Mouse (Mus musculus): ENCODE measurements around the gene Olfr1233. TPM values are rescaled to one million over a fixed set of nuclear protein-coding genes. Genes with fewer than 3 reads are reported as not detected.

The Olfr1233 gene
- polyA plus RNA-seq (2014; fragmentation: Nextera tagmentation; extraction: Ambion mirVana) = not detected in 2 replicates

- ATAC-seq (replicated peaks; ENCODE audit: insufficient number of reproducible peaks, low FRiP score, low TSS enrichment) = no peak
- Histone ChIP-seq H3K27me3 (ENCODE audit: control insufficient read depth, insufficient read depth, low read length) (no peaks in the 10 kb centered on the region), H3K36me3 (ENCODE audit: control insufficient read depth, insufficient read depth, low read length) (no peaks in the 10 kb centered on the region), H3K4me3 (ENCODE audit: low read depth, low read length) (no peak within 1 kb of the TSS), H3K27ac (ENCODE audit: low read depth, low read length) (no peak within 1 kb of the TSS), H3K4me2 (no peak within 1 kb of the TSS), H3K9ac (ENCODE audit: low read depth, low read length) (no peak within 1 kb of the TSS), H3K4me1 (ENCODE audit: control insufficient read depth, insufficient read depth, low read length) (no peaks in the 10 kb centered on the region), H3K9me3 (replicated peaks; ENCODE audit: control insufficient read depth, low read length) (no peaks in the 10 kb centered on the region)
Observed at GRCm38 (mm10) chr2:89342298-89342697, at the start of gene Olfr1233. Olfr1233 (minus strand) TSS chr2:89342398.

- Histone ChIP-seq H3K27me3 (ENCODE audit: control insufficient read depth, insufficient read depth, low read length) (no peaks in the 10 kb centered on the region), H3K4me3 (ENCODE audit: low read depth, low read length) (no peak within 1 kb of the TSS), H3K4me2 (no peak within 1 kb of the TSS), H3K27ac (ENCODE audit: low read depth, low read length) (no peak within 1 kb of the TSS), H3K4me1 (ENCODE audit: control insufficient read depth, insufficient read depth, low read length) (no peaks in the 10 kb centered on the region), H3K36me3 (ENCODE audit: control insufficient read depth, insufficient read depth, low read length) (no peaks in the 10 kb centered on the region), H3K9ac (ENCODE audit: low read depth, low read length) (no peak within 1 kb of the TSS), H3K9me3 (replicated peaks; ENCODE audit: control insufficient read depth, low read length) (no peaks in the 10 kb centered on the region)
- 70% methylated on average over 4 of the region's 4 CpGs for WGBS (ENCODE audit: insufficient replicate concordance)
- no peak for ATAC-seq (replicated peaks; ENCODE audit: insufficient number of reproducible peaks, low FRiP score, low TSS enrichment)
Observed at GRCm38 (mm10) chr2:89364765-89365164, 22.6 kb upstream of the Olfr1233 start, which contains the start of gene Olfr1234. Olfr1234 (minus strand) TSS chr2:89364865.

GRCm38 (mm10) chr2:89329575-89329974 is 12.6 kb downstream of the Olfr1233 start, which contains the start of gene Olfr1232:
Olfr1232 (minus strand) TSS chr2:89329675.
- Histone ChIP-seq H3K9me3 (replicated peaks; ENCODE audit: control insufficient read depth, low read length) (no peaks in the 10 kb centered on the region), H3K4me3 (ENCODE audit: low read depth, low read length) (no peak within 1 kb of the TSS), H3K4me1 (ENCODE audit: control insufficient read depth, insufficient read depth, low read length) (no peaks in the 10 kb centered on the region), H3K9ac (ENCODE audit: low read depth, low read length) (no peak within 1 kb of the TSS), H3K4me2 (no peak within 1 kb of the TSS), H3K27me3 (ENCODE audit: control insufficient read depth, insufficient read depth, low read length) (no peaks in the 10 kb centered on the region), H3K27ac (ENCODE audit: low read depth, low read length) (no peak within 1 kb of the TSS), H3K36me3 (ENCODE audit: control insufficient read depth, insufficient read depth, low read length) (no peaks in the 10 kb centered on the region)
- ATAC-seq (replicated peaks; ENCODE audit: insufficient number of reproducible peaks, low FRiP score, low TSS enrichment) = no peak

GRCm38 (mm10) chr2:89306974-89307373 is 35.2 kb downstream of the Olfr1233 start, which contains the start of gene Olfr1231:
Olfr1231 (minus strand) TSS chr2:89307074.
- ATAC-seq (replicated peaks; ENCODE audit: insufficient number of reproducible peaks, low FRiP score, low TSS enrichment) = no peak
- H3K4me3 ChIP-seq (ENCODE audit: low read depth, low read length) = no peak within 1 kb of the TSS
- H3K4me2 ChIP-seq = no peak within 1 kb of the TSS
- WGBS (ENCODE audit: insufficient replicate concordance) = 75% methylated on average over 2 of the region's 2 CpGs
- H3K36me3 ChIP-seq (ENCODE audit: control insufficient read depth, insufficient read depth, low read length) = no peaks in the 10 kb centered on the region
- H3K9me3 ChIP-seq (replicated peaks; ENCODE audit: control insufficient read depth, low read length) = no peaks in the 10 kb centered on the region
- H3K4me1 ChIP-seq (ENCODE audit: control insufficient read depth, insufficient read depth, low read length) = no peaks in the 10 kb centered on the region
- H3K9ac ChIP-seq (ENCODE audit: low read depth, low read length) = no peak within 1 kb of the TSS
- H3K27me3 ChIP-seq (ENCODE audit: control insufficient read depth, insufficient read depth, low read length) = no peaks in the 10 kb centered on the region
- no peak within 1 kb of the TSS for H3K27ac ChIP-seq (ENCODE audit: low read depth, low read length)

- Histone ChIP-seq H3K27ac (ENCODE audit: low read depth, low read length) (no peak within 1 kb of the TSS), H3K27me3 (ENCODE audit: control insufficient read depth, insufficient read depth, low read length) (no peaks in the 10 kb centered on the region), H3K4me1 (ENCODE audit: control insufficient read depth, insufficient read depth, low read length) (no peaks in the 10 kb centered on the region), H3K4me3 (ENCODE audit: low read depth, low read length) (no peak within 1 kb of the TSS), H3K36me3 (ENCODE audit: control insufficient read depth, insufficient read depth, low read length) (no peaks in the 10 kb centered on the region), H3K4me2 (no peak within 1 kb of the TSS), H3K9ac (ENCODE audit: low read depth, low read length) (no peak within 1 kb of the TSS), H3K9me3 (replicated peaks; ENCODE audit: control insufficient read depth, low read length) (no peaks in the 10 kb centered on the region)
- 86% methylated on average over 1 of the region's 1 CpGs for WGBS (ENCODE audit: insufficient replicate concordance)
- no peak for ATAC-seq (replicated peaks; ENCODE audit: insufficient number of reproducible peaks, low FRiP score, low TSS enrichment)
Observed at GRCm38 (mm10) chr2:89297168-89297567, 45.0 kb downstream of the Olfr1233 start, which contains the start of gene Olfr1230. Olfr1230 (minus strand) TSS chr2:89297268.

- no peak within 1 kb of the TSS for H3K9ac ChIP-seq (ENCODE audit: low read depth, low read length)
- 69% methylated on average over 2 of the region's 2 CpGs for WGBS (ENCODE audit: insufficient replicate concordance)
Observed at GRCm38 (mm10) chr2:89287914-89288313, 54.3 kb downstream of the Olfr1233 start, which contains the start of gene Olfr1229. Olfr1229 (minus strand) TSS chr2:89288014.

More at GRCm38 (mm10) chr2:89287914-89288313, 54.3 kb downstream of the Olfr1233 start, which contains the start of gene Olfr1229:
- Histone ChIP-seq H3K4me2 (no peak within 1 kb of the TSS), H3K4me1 (ENCODE audit: control insufficient read depth, insufficient read depth, low read length) (no peaks in the 10 kb centered on the region), H3K27me3 (ENCODE audit: control insufficient read depth, insufficient read depth, low read length) (no peaks in the 10 kb centered on the region), H3K27ac (ENCODE audit: low read depth, low read length) (no peak within 1 kb of the TSS), H3K36me3 (ENCODE audit: control insufficient read depth, insufficient read depth, low read length) (no peaks in the 10 kb centered on the region), H3K9me3 (replicated peaks; ENCODE audit: control insufficient read depth, low read length) (no peaks in the 10 kb centered on the region), H3K4me3 (ENCODE audit: low read depth, low read length) (no peak within 1 kb of the TSS)
- ATAC-seq (replicated peaks; ENCODE audit: insufficient number of reproducible peaks, low FRiP score, low TSS enrichment) = no peak

Other genes with a start within 250 kb of the Olfr1233 start
- gene Olfr1220, start 235.6 kb downstream of the Olfr1233 start, polyA plus RNA-seq (2014; fragmentation: Nextera tagmentation; extraction: Ambion mirVana) = not detected in 2 replicates
- gene Olfr1221, start 225.1 kb downstream of the Olfr1233 start, polyA plus RNA-seq (2014; fragmentation: Nextera tagmentation; extraction: Ambion mirVana) = not detected in 2 replicates
- gene Olfr1222, start 209.3 kb downstream of the Olfr1233 start, polyA plus RNA-seq (2014; fragmentation: Nextera tagmentation; extraction: Ambion mirVana) = not detected in 2 replicates
- not detected in 2 replicates for gene Olfr1223, start 190.8 kb downstream of the Olfr1233 start, polyA plus RNA-seq (2014; fragmentation: Nextera tagmentation; extraction: Ambion mirVana)
- gene Olfr1224-ps1, start 178.3 kb downstream of the Olfr1233 start, polyA plus RNA-seq (2014; fragmentation: Nextera tagmentation; extraction: Ambion mirVana) = not detected in 2 replicates
- not detected in 2 replicates for gene Olfr1225, start 167.7 kb downstream of the Olfr1233 start, polyA plus RNA-seq (2014; fragmentation: Nextera tagmentation; extraction: Ambion mirVana)
- not detected in 2 replicates for gene Olfr1226, start 142.3 kb downstream of the Olfr1233 start, polyA plus RNA-seq (2014; fragmentation: Nextera tagmentation; extraction: Ambion mirVana)
- not detected in 2 replicates for gene Olfr1228, start 88.3 kb downstream of the Olfr1233 start, polyA plus RNA-seq (2014; fragmentation: Nextera tagmentation; extraction: Ambion mirVana)
- gene Olfr1229, start 54.4 kb downstream of the Olfr1233 start, polyA plus RNA-seq (2014; fragmentation: Nextera tagmentation; extraction: Ambion mirVana) = not detected in 2 replicates
- gene Olfr1230, start 45.1 kb downstream of the Olfr1233 start, polyA plus RNA-seq (2014; fragmentation: Nextera tagmentation; extraction: Ambion mirVana) = not detected in 2 replicates
- gene Olfr1231, start 35.3 kb downstream of the Olfr1233 start, polyA plus RNA-seq (2014; fragmentation: Nextera tagmentation; extraction: Ambion mirVana) = not detected in 2 replicates
- not detected in 2 replicates for gene Olfr1232, start 12.7 kb downstream of the Olfr1233 start, polyA plus RNA-seq (2014; fragmentation: Nextera tagmentation; extraction: Ambion mirVana)
- not detected in 2 replicates for gene Olfr1234, start 22.5 kb upstream of the Olfr1233 start, polyA plus RNA-seq (2014; fragmentation: Nextera tagmentation; extraction: Ambion mirVana)
- gene Olfr1238, start 67.3 kb upstream of the Olfr1233 start, polyA plus RNA-seq (2014; fragmentation: Nextera tagmentation; extraction: Ambion mirVana) = not detected in 2 replicates
- gene Olfr1239, start 78.0 kb upstream of the Olfr1233 start, polyA plus RNA-seq (2014; fragmentation: Nextera tagmentation; extraction: Ambion mirVana) = not detected in 2 replicates
- gene Olfr1240, start 100.6 kb upstream of the Olfr1233 start, polyA plus RNA-seq (2014; fragmentation: Nextera tagmentation; extraction: Ambion mirVana) = not detected in 2 replicates
- gene Olfr1241, start 144.7 kb upstream of the Olfr1233 start, polyA plus RNA-seq (2014; fragmentation: Nextera tagmentation; extraction: Ambion mirVana) = not detected in 2 replicates
- not detected in 2 replicates for gene Olfr1242, start 155.9 kb upstream of the Olfr1233 start, polyA plus RNA-seq (2014; fragmentation: Nextera tagmentation; extraction: Ambion mirVana)
- not detected in 2 replicates for gene Olfr1243, start 189.1 kb upstream of the Olfr1233 start, polyA plus RNA-seq (2014; fragmentation: Nextera tagmentation; extraction: Ambion mirVana)
- not detected in 2 replicates for gene Olfr1245, start 236.0 kb upstream of the Olfr1233 start, polyA plus RNA-seq (2014; fragmentation: Nextera tagmentation; extraction: Ambion mirVana)